Mouse (Mus musculus): ENCODE data around the gene Tnip3.

Gene Tnip3

GRCm38 (mm10) chr6:65661272-65661671 lies 136.2 kb downstream of the Tnip3 start:
- no peak for DNase-seq

- no peak for DNase-seq
These were observed 136.9 kb downstream of the Tnip3 start for GRCm38 (mm10) chr6:65662050-65662449.

- DNase-seq: no peak
These were observed 138.9 kb downstream of the Tnip3 start for GRCm38 (mm10) chr6:65663990-65664389.

- DNase-seq: no peak
These were observed 141.2 kb downstream of the Tnip3 start for GRCm38 (mm10) chr6:65666295-65666694.

- no peak for DNase-seq
These were observed 144.9 kb downstream of the Tnip3 start for GRCm38 (mm10) chr6:65669971-65670370.

- no peak for DNase-seq
These were observed 145.9 kb downstream of the Tnip3 start for GRCm38 (mm10) chr6:65670981-65671411.

GRCm38 (mm10) chr6:65671451-65671850 lies 146.3 kb downstream of the Tnip3 start, which contains the start of gene Ndnf:
Gene Ndnf (plus strand): TSS chr6:65671590.
- peak; percentile 32 for DNase-seq

- DNase-seq: peak; percentile 7
These were observed 147.3 kb downstream of the Tnip3 start for GRCm38 (mm10) chr6:65672131-65673031.
